In genomic region chr3:28350147-28350801, GRCm38 (mm10) we compare ENCODE assay signal across 26 mouse cellular contexts.
A peak's percentile ranks its signal among the peaks of the same experiment; 100 is the strongest.
DNase-seq lines count a peak whose midpoint lies in the region; ATAC-seq and TF ChIP-seq lines count a peak whose summit lies in the region.
"Had no signal": no experiment of that assay in that cellular context is flagged by ENCODE, and none has a peak within 500 bp of the region (broad histone marks: within the 10 kb centered on the region; RNA-seq: fewer than 3 reads in every experiment).

No protein-coding gene starts in this region.

- peaks cover 2% of the 10 kb centered on the region; the same call in 1 of the 2 replicates for H3K79me2 ChIP-seq in heart, adult 2 months (replicated peaks; ENCODE audit: control insufficient read depth, insufficient read depth, low read length)
- no peaks in the 10 kb centered on the region for H3K79me2 ChIP-seq in MEL (ENCODE audit: control insufficient read depth, insufficient read depth, low read length, poor library complexity)

- peak; percentile 79 for DNase-seq in heart, adult 11 months
- DNase-seq in heart, adult 2 months, result no peak
- DNase-seq in layer of hippocampus, adult 9-11 months, result peak; percentile 40
- no peak for DNase-seq in layer of hippocampus, adult 9-10 months (ENCODE audit: low spot score)
- DNase-seq in lung, postnatal 4 days, result no peak
- peak; percentile 7 for DNase-seq in MEL (ENCODE audit: low read depth, low spot score)
- DNase-seq: adrenal gland, adult 8-10 months; cerebellum, adult 2 months; cerebellum, postnatal 14 days; gastrocnemius, postnatal 10 days; kidney, adult 2 months; kidney, postnatal 36 days; left cerebral cortex, postnatal 4 days; lung, adult 18-20 months; midbrain, embryonic 14.5 days; retina, postnatal 1 day; right cerebral cortex, postnatal 14 days; thymus, postnatal 4 days had no signal

- no peak for TF ChIP-seq POLR2A in heart, adult 2 months (IDR thresholded peaks at IDR 0.05; ENCODE audit: insufficient read depth, low read depth, low read length)
- TF ChIP-seq POLR2A in MEL (IDR thresholded peaks at IDR 0.05; ENCODE audit: control insufficient read depth in 1 of 2, insufficient read depth in 1 of 2, low read depth in 1 of 2, low read length in 2 of 2, poor library complexity in 1 of 2), result no peak

- H3K4me3 ChIP-seq in heart, adult 2 months, result no peak overlapping the region
- H3K4me3 ChIP-seq in lung, embryonic 16.5 days (ENCODE audit: low read length), result no peak overlapping the region
- H3K4me3 ChIP-seq in MEL (ENCODE audit: control insufficient read depth in 1 of 2, insufficient read depth in 1 of 2, low read depth in 2 of 2, low read length in 2 of 2), result no peak overlapping the region
- H3K4me3 ChIP-seq in intestine, embryonic 15.5 days (replicated peaks), result no peak overlapping the region
- H3K4me3 ChIP-seq: forebrain, embryonic 13.5 days; heart, embryonic 15.5 days; neural tube, embryonic 15.5 days had no signal

- TF ChIP-seq CTCF in heart, adult 2 months (IDR thresholded peaks at IDR 0.05), result no peak
- no peak for TF ChIP-seq CTCF in MEL (IDR thresholded peaks at IDR 0.05 in 2 of 3, conservative IDR thresholded peaks at IDR 0.05 in 1 of 3; ENCODE audit: control insufficient read depth in 1 of 3, insufficient read depth in 1 of 3, low read depth in 2 of 3, low read length in 3 of 3, poor library complexity in 1 of 3, severe bottlenecking in 1 of 3)

- no peaks in the 10 kb centered on the region for H3K36me3 ChIP-seq in heart, adult 2 months (ENCODE audit: control insufficient read depth, insufficient read depth, low read length)
- H3K36me3 ChIP-seq in lung, embryonic 16.5 days (ENCODE audit: control insufficient read depth, insufficient read depth, low read length), result no peaks in the 10 kb centered on the region
- H3K36me3 ChIP-seq in MEL (ENCODE audit: control insufficient read depth in 1 of 2, insufficient read depth in 2 of 2, low read length in 2 of 2), result no peaks in the 10 kb centered on the region
- no peaks in the 10 kb centered on the region for H3K36me3 ChIP-seq in intestine, embryonic 15.5 days
- H3K36me3 ChIP-seq: heart, embryonic 15.5 days; neural tube, embryonic 15.5 days had no signal

- WGBS in heart, adult 2 months, result 54% methylated on average over 10 of the region's 10 CpGs
- 68% methylated on average over 10 of the region's 10 CpGs for WGBS in lung, embryonic 16.5 days
- 76% methylated on average over 10 of the region's 10 CpGs for WGBS in intestine, embryonic 15.5 days

- no peaks in the 10 kb centered on the region for H3K9me3 ChIP-seq in lung, embryonic 16.5 days (ENCODE audit: control insufficient read depth, low read length)
- no peaks in the 10 kb centered on the region for H3K9me3 ChIP-seq in MEL (replicated peaks; ENCODE audit: insufficient read depth, low read length)
- no peaks in the 10 kb centered on the region for H3K9me3 ChIP-seq in intestine, embryonic 15.5 days
- H3K9me3 ChIP-seq: forebrain, embryonic 13.5 days; heart, embryonic 15.5 days; neural tube, embryonic 15.5 days had no signal

- peaks cover 2% of the 10 kb centered on the region; the same call in 1 of the 2 replicates for H3K4me1 ChIP-seq in heart, adult 2 months (ENCODE audit: control insufficient read depth, insufficient read depth, low read length)
- no peaks in the 10 kb centered on the region for H3K4me1 ChIP-seq in lung, embryonic 16.5 days (replicated peaks; ENCODE audit: control insufficient read depth, insufficient read depth, low read length)
- H3K4me1 ChIP-seq in MEL (ENCODE audit: control insufficient read depth in 1 of 2, insufficient read depth in 2 of 2, low read length in 2 of 2), result no peaks in the 10 kb centered on the region
- H3K4me1 ChIP-seq in intestine, embryonic 15.5 days (replicated peaks), result no peaks in the 10 kb centered on the region
- H3K4me1 ChIP-seq: heart, embryonic 15.5 days had no signal

- intact Hi-C loops in heart, adult 2 months (cut with DNase I), result no loop called here

- no peaks in the 10 kb centered on the region for H3K27me3 ChIP-seq in heart, adult 2 months (ENCODE audit: control insufficient read depth, insufficient read depth, low read length)
- no peaks in the 10 kb centered on the region for H3K27me3 ChIP-seq in lung, embryonic 16.5 days (ENCODE audit: control insufficient read depth, insufficient read depth, low read depth, low read length)
- no peaks in the 10 kb centered on the region for H3K27me3 ChIP-seq in MEL (ENCODE audit: control insufficient read depth in 1 of 2, insufficient read depth in 2 of 2, low read length in 2 of 2)
- no peaks in the 10 kb centered on the region for H3K27me3 ChIP-seq in intestine, embryonic 15.5 days (replicated peaks)
- H3K27me3 ChIP-seq: forebrain, embryonic 13.5 days; heart, embryonic 15.5 days; neural tube, embryonic 15.5 days had no signal

- H3K9ac ChIP-seq in heart, adult 2 months (ENCODE audit: low read depth, low read length), result no peak overlapping the region
- no peak overlapping the region for H3K9ac ChIP-seq in lung, embryonic 16.5 days (ENCODE audit: low read length)
- H3K9ac ChIP-seq in MEL (ENCODE audit: control insufficient read depth, low read depth, low read length, poor library complexity, severe bottlenecking), result no peak overlapping the region
- H3K9ac ChIP-seq in intestine, embryonic 15.5 days, result no peak overlapping the region
- H3K9ac ChIP-seq: forebrain, embryonic 13.5 days; heart, embryonic 15.5 days; neural tube, embryonic 15.5 days had no signal

- TF ChIP-seq EP300 in heart, adult 2 months (IDR thresholded peaks at IDR 0.05; ENCODE audit: insufficient read depth, low read depth, low read length), result no peak
- TF ChIP-seq EP300 in MEL (IDR thresholded peaks at IDR 0.05; ENCODE audit: low read depth in 1 of 2, low read length in 2 of 2), result no peak

- H3K4me2 ChIP-seq in lung, embryonic 16.5 days (ENCODE audit: low read depth, low read length), result no peak overlapping the region
- H3K4me2 ChIP-seq in intestine, embryonic 15.5 days (replicated peaks), result no peak overlapping the region
- H3K4me2 ChIP-seq: forebrain, embryonic 13.5 days; heart, embryonic 15.5 days; neural tube, embryonic 15.5 days had no signal

- ATAC-seq in lung, embryonic 16.5 days (ENCODE audit: low read depth), result peak; percentile 56
- ATAC-seq in intestine, embryonic 15.5 days, result no peak
- ATAC-seq: CD4-positive, CD25-positive, alpha-beta regulatory T cell, adult 4 months; forebrain, embryonic 13.5 days; hindbrain, embryonic 16.5 days had no signal

- TF ChIP-seq RAD21 in MEL (IDR thresholded peaks at IDR 0.05; ENCODE audit: low read depth, low read length), result no peak

- no peak overlapping the region for H3K27ac ChIP-seq in heart, adult 2 months
- H3K27ac ChIP-seq in lung, embryonic 16.5 days (ENCODE audit: low read length), result no peak overlapping the region
- H3K27ac ChIP-seq in MEL (ENCODE audit: control insufficient read depth, low read depth, low read length), result no peak overlapping the region
- H3K27ac ChIP-seq in intestine, embryonic 15.5 days, result no peak overlapping the region
- H3K27ac ChIP-seq: forebrain, embryonic 13.5 days; heart, embryonic 15.5 days; macrophage; neural tube, embryonic 15.5 days had no signal

TF ChIP-seq in MEL, 35 proteins besides CTCF, POLR2A, EP300 and RAD21:
- TF ChIP-seq E2F4 (IDR thresholded peaks at IDR 0.05; ENCODE audit: borderline replicate concordance, low read depth, low read length), result no peak
- peak; percentile 81 for TF ChIP-seq MAFK (IDR thresholded peaks at IDR 0.05; ENCODE audit: borderline replicate concordance, low read depth, low read length)
- no peak for TF ChIP-seq ZKSCAN1 (IDR thresholded peaks at IDR 0.05; ENCODE audit: low read depth, low read length)
- no peak for TF ChIP-seq GATA1 (IDR thresholded peaks at IDR 0.05; ENCODE audit: low read depth, low read length)
- no peak for TF ChIP-seq USF2 (IDR thresholded peaks at IDR 0.05; ENCODE audit: borderline replicate concordance in 1 of 2, insufficient read depth in 1 of 2, low read depth in 1 of 2, low read length in 2 of 2)
- no peak for TF ChIP-seq NRF1 (IDR thresholded peaks at IDR 0.05; ENCODE audit: insufficient read depth, low read depth, low read length, poor library complexity, severe bottlenecking)

Comparison
In these comparisons a context has a peak if more than half of its experiments do, and no peak if none do; other contexts are left out.
1. DNase-seq: peak in heart, adult 11 months (single experiment), layer of hippocampus, adult 9-11 months (single experiment) and MEL (single experiment); none in heart, adult 2 months (0 of 2), layer of hippocampus, adult 9-10 months (single experiment) and lung, postnatal 4 days (0 of 2).